Mouse (Mus musculus): ENCODE data around the gene Ptprn2. TPM values are rescaled to one million over a fixed set of nuclear protein-coding genes. Genes with fewer than 3 reads are reported as not detected.

The Ptprn2 gene
- polyA plus RNA-seq, 1 experiment from 2014 or later = 1.2 TPM

DNA sequence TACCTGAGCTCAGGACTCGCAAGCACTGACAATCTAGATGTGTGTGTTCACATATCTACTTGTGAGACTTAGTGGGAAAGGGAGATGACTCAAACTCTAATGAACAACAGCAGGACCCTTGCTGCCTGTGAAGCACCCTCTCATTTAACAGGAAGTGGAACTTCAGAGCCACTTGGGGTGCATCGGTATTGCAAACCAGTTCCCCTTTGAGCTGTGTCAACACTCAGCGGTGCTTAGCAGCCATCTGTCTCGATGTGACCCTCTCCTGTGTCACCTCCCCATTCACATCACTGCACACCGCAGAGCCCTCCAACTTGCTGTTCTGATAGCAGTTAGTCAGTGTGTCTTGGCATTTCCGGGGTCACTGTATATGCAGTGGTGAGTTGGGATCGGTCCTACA lies 592.1 kb downstream of the Ptprn2 start:
- Histone ChIP-seq H3K9ac (ENCODE audit: low read depth, low read length) (no peak overlapping the region), H3K4me1 (replicated peaks; ENCODE audit: control insufficient read depth, insufficient read depth, low read length) (no peaks in the 10 kb centered on the region), H3K9me3 (ENCODE audit: control insufficient read depth) (no peaks in the 10 kb centered on the region), H3K4me3 (ENCODE audit: low read depth, low read length) (no peak overlapping the region), H3K4me2 (replicated peaks; ENCODE audit: low read depth) (no peak overlapping the region), H3K36me3 (ENCODE audit: control insufficient read depth, insufficient read depth) (no peaks in the 10 kb centered on the region), H3K27me3 (replicated peaks; ENCODE audit: control insufficient read depth, insufficient read depth, low read length) (no peaks in the 10 kb centered on the region), H3K27ac (ENCODE audit: low read depth, low read length) (no peak overlapping the region)
- ATAC-seq = no peak
- 64% methylated on average over 7 of the region's 7 CpGs for WGBS
- TF ChIP-seq CTCF (IDR thresholded peaks at IDR 0.05; ENCODE audit: low read depth) = no peak

DNA sequence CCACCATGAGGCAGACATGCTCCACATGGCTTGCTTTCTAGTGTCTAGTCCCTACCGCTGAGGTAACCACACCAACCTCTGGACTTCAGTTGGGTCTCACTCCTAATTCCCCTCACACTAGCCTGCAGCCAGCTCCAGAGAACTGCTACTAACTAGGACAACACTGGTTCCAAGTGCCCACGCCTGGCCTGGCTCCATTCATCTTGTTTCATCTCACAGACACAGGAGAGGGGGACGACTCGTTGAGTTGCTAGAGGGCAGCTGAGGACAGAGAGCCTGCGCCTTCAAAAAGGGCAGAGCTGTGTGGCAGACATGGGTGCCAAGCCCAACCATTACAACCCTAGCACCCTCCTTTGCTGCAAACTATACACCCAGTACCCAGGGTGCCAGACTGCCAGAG lies 593.4 kb downstream of the Ptprn2 start:
- 75% methylated on average over 5 of the region's 5 CpGs for WGBS
- Histone ChIP-seq H3K36me3 (ENCODE audit: control insufficient read depth, insufficient read depth) (no peaks in the 10 kb centered on the region), H3K27me3 (replicated peaks; ENCODE audit: control insufficient read depth, insufficient read depth, low read length) (no peaks in the 10 kb centered on the region), H3K4me3 (ENCODE audit: low read depth, low read length) (no peak overlapping the region), H3K4me2 (replicated peaks; ENCODE audit: low read depth) (no peak overlapping the region), H3K9me3 (ENCODE audit: control insufficient read depth) (no peaks in the 10 kb centered on the region), H3K9ac (ENCODE audit: low read depth, low read length) (no peak overlapping the region), H3K4me1 (replicated peaks; ENCODE audit: control insufficient read depth, insufficient read depth, low read length) (no peaks in the 10 kb centered on the region), H3K27ac (ENCODE audit: low read depth, low read length) (no peak overlapping the region)
- no peak for ATAC-seq
- TF ChIP-seq CTCF (IDR thresholded peaks at IDR 0.05; ENCODE audit: low read depth) = no peak

DNA sequence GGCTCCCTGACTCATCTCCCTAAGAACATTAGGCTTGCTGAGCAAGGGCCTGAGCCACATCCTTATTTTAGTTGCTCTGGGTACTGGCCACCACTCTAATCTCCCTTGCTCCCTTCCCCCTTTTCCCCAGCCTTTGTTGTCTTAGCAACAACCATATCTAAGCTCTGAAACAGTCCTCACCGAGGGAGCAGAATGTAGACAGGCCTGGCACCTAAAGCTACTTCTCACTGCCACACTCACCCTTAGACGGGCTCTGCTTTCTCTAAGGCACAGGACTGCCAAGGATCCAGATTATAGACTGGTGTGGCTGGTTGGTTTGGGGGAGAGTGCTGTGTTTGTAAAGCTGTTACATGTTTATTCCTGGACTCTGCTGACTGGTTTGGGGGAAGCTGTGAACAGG lies 594.2 kb downstream of the Ptprn2 start:
- TF ChIP-seq CTCF (IDR thresholded peaks at IDR 0.05; ENCODE audit: low read depth) = no peak
- no peak overlapping the region for H3K4me2 ChIP-seq (replicated peaks; ENCODE audit: low read depth)
- no peak overlapping the region for H3K9ac ChIP-seq (ENCODE audit: low read depth, low read length)
- H3K27me3 ChIP-seq (replicated peaks; ENCODE audit: control insufficient read depth, insufficient read depth, low read length) = no peaks in the 10 kb centered on the region
- H3K9me3 ChIP-seq (ENCODE audit: control insufficient read depth) = no peaks in the 10 kb centered on the region
- WGBS = 49% methylated on average over 2 of the region's 2 CpGs
- H3K4me1 ChIP-seq (replicated peaks; ENCODE audit: control insufficient read depth, insufficient read depth, low read length) = no peaks in the 10 kb centered on the region
- no peak overlapping the region for H3K4me3 ChIP-seq (ENCODE audit: low read depth, low read length)
- H3K27ac ChIP-seq (ENCODE audit: low read depth, low read length) = no peak overlapping the region
- H3K36me3 ChIP-seq (ENCODE audit: control insufficient read depth, insufficient read depth) = no peaks in the 10 kb centered on the region
- ATAC-seq = no peak

DNA sequence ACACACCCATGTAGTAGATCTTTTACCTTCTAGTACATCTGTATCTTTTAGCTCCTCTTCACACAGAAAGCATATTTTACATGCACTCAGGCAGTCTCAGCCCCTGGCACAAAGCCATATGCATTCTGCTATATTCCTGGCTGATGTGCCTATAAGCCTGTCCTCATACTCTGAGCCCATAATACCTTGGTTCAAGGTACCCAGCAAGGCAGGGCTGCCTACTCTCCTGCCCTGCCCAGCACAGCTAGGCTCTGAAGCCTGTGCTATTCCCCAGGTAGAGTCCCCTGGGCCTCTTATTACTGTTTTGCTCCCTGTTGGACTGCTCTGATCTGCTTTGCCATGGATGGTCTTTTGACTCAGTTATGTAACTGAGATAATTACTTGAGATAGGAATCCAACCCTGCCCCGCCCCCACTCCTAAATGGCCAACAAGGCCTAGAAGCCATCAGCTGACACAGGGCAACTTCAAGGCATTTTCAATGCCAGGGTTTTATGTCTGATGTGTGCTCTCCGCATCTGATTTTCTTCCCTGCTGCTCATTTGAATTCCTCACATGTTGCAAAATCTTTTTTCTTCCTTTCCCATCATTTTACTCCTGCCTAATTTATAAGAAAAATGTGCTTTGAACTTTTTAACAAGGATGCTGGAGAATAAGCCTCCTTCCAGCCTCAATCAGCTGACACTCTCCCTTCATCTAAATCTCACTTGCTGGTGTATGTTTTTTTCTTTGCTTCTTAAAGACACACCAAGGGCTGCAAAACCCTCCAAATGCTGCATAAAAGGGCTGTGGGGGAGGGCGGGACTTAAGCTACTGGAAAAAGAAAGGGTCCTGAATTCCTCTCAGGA lies 598.6 kb downstream of the Ptprn2 start:
- Histone ChIP-seq H3K4me2 (replicated peaks; ENCODE audit: low read depth) (no peak overlapping the region), H3K9ac (ENCODE audit: low read depth, low read length) (no peak overlapping the region), H3K9me3 (ENCODE audit: control insufficient read depth) (no peaks in the 10 kb centered on the region), H3K27me3 (replicated peaks; ENCODE audit: control insufficient read depth, insufficient read depth, low read length) (no peaks in the 10 kb centered on the region), H3K4me1 (replicated peaks; ENCODE audit: control insufficient read depth, insufficient read depth, low read length) (no peaks in the 10 kb centered on the region), H3K4me3 (ENCODE audit: low read depth, low read length) (no peak overlapping the region), H3K27ac (ENCODE audit: low read depth, low read length) (no peak overlapping the region), H3K36me3 (ENCODE audit: control insufficient read depth, insufficient read depth) (no peaks in the 10 kb centered on the region)
- no peak for TF ChIP-seq CTCF (IDR thresholded peaks at IDR 0.05; ENCODE audit: low read depth)
- 86% methylated on average over 3 of the region's 3 CpGs for WGBS
- no peak for ATAC-seq

DNA sequence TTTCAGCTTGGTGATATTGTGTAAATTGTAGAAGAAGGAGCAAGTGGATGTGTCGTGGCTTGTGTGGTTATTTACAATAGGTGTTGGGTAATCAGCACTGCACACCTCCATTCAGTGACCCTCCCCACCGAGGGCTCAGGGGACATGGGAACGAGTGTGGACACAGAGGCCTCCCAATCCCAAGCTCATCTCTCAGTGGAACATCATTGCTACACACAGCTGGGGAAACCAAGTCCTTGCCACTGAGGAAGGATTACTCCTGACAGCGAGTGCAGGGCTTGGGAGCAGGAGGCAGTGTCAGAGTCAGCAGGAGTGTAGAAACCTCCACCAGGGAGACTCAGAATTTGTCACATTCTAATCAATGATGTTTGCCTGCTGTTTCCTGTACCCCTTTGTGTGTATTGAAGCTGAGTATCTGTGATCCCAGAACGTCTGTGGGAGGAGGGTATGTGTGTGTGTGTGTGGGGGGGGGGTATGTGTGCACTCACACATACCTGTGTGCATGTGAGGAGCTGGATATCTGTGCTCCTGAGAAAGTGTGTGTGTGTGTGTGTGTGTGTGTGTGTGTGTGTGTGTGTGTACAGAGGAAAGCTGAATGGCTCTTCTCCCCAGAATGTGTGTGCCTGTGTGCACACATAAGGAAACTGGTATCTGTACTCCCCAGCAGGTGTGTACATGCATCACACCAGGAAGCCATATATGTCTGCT lies 599.3 kb downstream of the Ptprn2 start:
- no peak overlapping the region for H3K4me3 ChIP-seq (ENCODE audit: low read depth, low read length)
- no peaks in the 10 kb centered on the region for H3K27me3 ChIP-seq (replicated peaks; ENCODE audit: control insufficient read depth, insufficient read depth, low read length)
- H3K4me1 ChIP-seq (replicated peaks; ENCODE audit: control insufficient read depth, insufficient read depth, low read length) = no peaks in the 10 kb centered on the region
- no peak for ATAC-seq
- TF ChIP-seq CTCF (IDR thresholded peaks at IDR 0.05; ENCODE audit: low read depth) = no peak
- 44% methylated on average over 5 of the region's 5 CpGs for WGBS
- H3K36me3 ChIP-seq (ENCODE audit: control insufficient read depth, insufficient read depth) = no peaks in the 10 kb centered on the region
- no peak overlapping the region for H3K4me2 ChIP-seq (replicated peaks; ENCODE audit: low read depth)
- H3K27ac ChIP-seq (ENCODE audit: low read depth, low read length) = no peak overlapping the region
- H3K9me3 ChIP-seq (ENCODE audit: control insufficient read depth) = no peaks in the 10 kb centered on the region
- no peak overlapping the region for H3K9ac ChIP-seq (ENCODE audit: low read depth, low read length)

DNA sequence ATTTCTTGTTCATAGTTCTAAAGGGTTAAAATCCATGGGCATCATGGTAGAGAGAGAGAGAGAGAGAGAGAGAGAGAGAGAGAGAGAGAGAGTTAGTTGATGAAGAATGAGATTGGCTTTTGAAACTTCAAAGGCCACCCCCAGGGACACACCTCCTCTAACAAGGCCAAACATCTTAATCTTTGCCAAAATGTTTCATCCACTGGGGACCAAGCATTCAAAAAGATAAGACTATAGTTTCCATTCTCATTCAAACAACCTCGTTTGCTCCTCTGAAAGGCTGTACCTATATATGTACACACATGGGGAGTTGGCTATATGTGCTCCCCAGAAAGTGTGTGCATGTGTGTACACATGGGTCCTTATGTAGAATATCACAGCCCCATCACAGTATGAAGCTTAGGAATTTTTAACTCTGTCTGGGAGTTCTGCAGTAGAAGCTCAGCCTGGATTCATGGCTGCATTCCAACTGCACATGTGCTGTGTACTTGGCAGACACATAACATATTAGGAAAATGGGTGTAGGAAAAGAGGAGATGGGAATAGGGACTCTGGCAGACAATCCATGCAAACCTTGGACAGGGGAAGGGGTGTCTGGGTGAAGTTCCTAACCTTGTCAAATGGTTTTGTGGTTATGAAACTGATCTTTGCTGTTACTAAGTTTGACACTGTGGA lies 600.3 kb downstream of the Ptprn2 start:
- H3K27ac ChIP-seq (ENCODE audit: low read depth, low read length) = no peak overlapping the region
- 66% methylated on average over 1 of the region's 1 CpGs for WGBS
- H3K4me2 ChIP-seq (replicated peaks; ENCODE audit: low read depth) = no peak overlapping the region
- no peaks in the 10 kb centered on the region for H3K9me3 ChIP-seq (ENCODE audit: control insufficient read depth)
- no peak overlapping the region for H3K9ac ChIP-seq (ENCODE audit: low read depth, low read length)
- no peaks in the 10 kb centered on the region for H3K4me1 ChIP-seq (replicated peaks; ENCODE audit: control insufficient read depth, insufficient read depth, low read length)
- no peaks in the 10 kb centered on the region for H3K36me3 ChIP-seq (ENCODE audit: control insufficient read depth, insufficient read depth)
- H3K4me3 ChIP-seq (ENCODE audit: low read depth, low read length) = no peak overlapping the region
- no peak for ATAC-seq
- no peaks in the 10 kb centered on the region for H3K27me3 ChIP-seq (replicated peaks; ENCODE audit: control insufficient read depth, insufficient read depth, low read length)
- no peak for TF ChIP-seq CTCF (IDR thresholded peaks at IDR 0.05; ENCODE audit: low read depth)
